Mouse (Mus musculus): Measurements from ENCODE around the gene Usb1.

The Usb1 gene

GRCm38 (mm10) chr8:95336363-95336762 is 4.3 kb downstream of the Usb1 start:
- DNase-seq = no peak

- no peak for DNase-seq
Observed at GRCm38 (mm10) chr8:95341721-95342120, 9.6 kb downstream of the Usb1 start.

GRCm38 (mm10) chr8:95344668-95345067 is 12.6 kb downstream of the Usb1 start:
- DNase-seq = no peak

- peak; percentile 77 for DNase-seq
Observed at GRCm38 (mm10) chr8:95346643-95347545, 14.8 kb downstream of the Usb1 start.

GRCm38 (mm10) chr8:95348356-95348755 is 16.3 kb downstream of the Usb1 start:
- DNase-seq = no peak

GRCm38 (mm10) chr8:95348811-95349630 is 16.9 kb downstream of the Usb1 start:
- peak; percentile 67 for DNase-seq

- DNase-seq = peak; percentile 23
Observed at GRCm38 (mm10) chr8:95351461-95351860, 19.4 kb downstream of the Usb1 start.

- DNase-seq = peak; percentile 77
Observed at GRCm38 (mm10) chr8:95352151-95352870, 20.2 kb downstream of the Usb1 start, which contains the start of gene Mmp15. Mmp15 (plus strand) TSS chr8:95352268.

- DNase-seq = peak; percentile 40
Observed at GRCm38 (mm10) chr8:95352871-95353866, 21.1 kb downstream of the Usb1 start.

GRCm38 (mm10) chr8:95354606-95355005 is 22.5 kb downstream of the Usb1 start:
- no peak for DNase-seq

- DNase-seq = no peak
Observed at GRCm38 (mm10) chr8:95358550-95359411, 26.7 kb downstream of the Usb1 start.

GRCm38 (mm10) chr8:95360181-95361015 is 28.3 kb downstream of the Usb1 start:
- no peak for DNase-seq

GRCm38 (mm10) chr8:95361016-95361341 is 28.9 kb downstream of the Usb1 start:
- no peak for DNase-seq

GRCm38 (mm10) chr8:95362272-95362671 is 30.2 kb downstream of the Usb1 start:
- DNase-seq = no peak

GRCm38 (mm10) chr8:95363849-95364248 is 31.8 kb downstream of the Usb1 start:
- no peak for DNase-seq

- DNase-seq = no peak
Observed at GRCm38 (mm10) chr8:95369581-95370326, 37.7 kb downstream of the Usb1 start.

GRCm38 (mm10) chr8:95373389-95374002 is 41.4 kb downstream of the Usb1 start:
- DNase-seq = no peak

- DNase-seq = no peak
Observed at GRCm38 (mm10) chr8:95374429-95374828, 42.3 kb downstream of the Usb1 start.

Data from kidney, adult 18-20 months (tissue).